Mouse (Mus musculus): ENCODE measurements around the gene Ushbp1. TPM values are rescaled to one million over a fixed set of nuclear protein-coding genes. Genes with fewer than 3 reads are reported as not detected.

Ushbp1 gene
- total and polyA plus RNA-seq, 3 experiments: 0.04 to 0.07 TPM; not detected in 1

- TF ChIP-seq MEF2A (IDR thresholded peaks at IDR 0.05; ENCODE audit: extremely low read depth, insufficient replicate concordance, low read depth, low read length, poor library complexity, severe bottlenecking) (no peak), MAX (IDR thresholded peaks at IDR 0.05; ENCODE audit: low read length) (no peak), NRF1 (IDR thresholded peaks at IDR 0.05; ENCODE audit: insufficient read depth, low read depth, low read length, poor library complexity, severe bottlenecking) (no peak), ZNF384 (IDR thresholded peaks at IDR 0.05; ENCODE audit: low read depth, low read length) (no peak), ZKSCAN1 (IDR thresholded peaks at IDR 0.05; ENCODE audit: low read depth, low read length) (no peak), MXI1 (IDR thresholded peaks at IDR 0.05; ENCODE audit: low read depth, low read length) (no peak), MAZ (IDR thresholded peaks at IDR 0.05; ENCODE audit: low read depth, low read length) (no peak), NELFE (IDR thresholded peaks at IDR 0.05; ENCODE audit: low read depth, low read length) (no peak)
- H3K27me3 ChIP-seq (ENCODE audit: control insufficient read depth in 1 of 2, insufficient read depth in 2 of 2, low read length in 2 of 2): no peaks in the 10 kb centered on the region
- DNase-seq (ENCODE audit: low read depth, low spot score): no peak
- H3K36me3 ChIP-seq (ENCODE audit: control insufficient read depth in 1 of 2, insufficient read depth in 2 of 2, low read length in 2 of 2): no peaks in the 10 kb centered on the region
- no peak overlapping the region for H3K4me3 ChIP-seq (ENCODE audit: control insufficient read depth in 1 of 2, insufficient read depth in 1 of 2, low read depth in 2 of 2, low read length in 2 of 2)
- peaks cover 2% of the 10 kb centered on the region for H3K79me2 ChIP-seq (ENCODE audit: control insufficient read depth, insufficient read depth, low read length, poor library complexity)
- H3K4me1 ChIP-seq (ENCODE audit: control insufficient read depth in 1 of 2, insufficient read depth in 2 of 2, low read length in 2 of 2): peaks cover 0 to 6% of the 10 kb centered on the region in 2 experiments; a peak in 2 of 4 replicates
- no peaks in the 10 kb centered on the region for H3K9me3 ChIP-seq (replicated peaks; ENCODE audit: insufficient read depth, low read length)
- no peak overlapping the region for H3K9ac ChIP-seq (ENCODE audit: control insufficient read depth, low read depth, low read length, poor library complexity, severe bottlenecking)
- H3K27ac ChIP-seq (ENCODE audit: control insufficient read depth, low read depth, low read length): no peak overlapping the region
These were observed 19.8 kb downstream of the Ushbp1 start for GRCm38 (mm10) chr8:71375581-71376422.

- no peaks in the 10 kb centered on the region for H3K9me3 ChIP-seq (replicated peaks; ENCODE audit: insufficient read depth, low read length)
- peaks cover 0 to 3% of the 10 kb centered on the region in 2 experiments; a peak in 1 of 4 replicates for H3K4me1 ChIP-seq (ENCODE audit: control insufficient read depth in 1 of 2, insufficient read depth in 2 of 2, low read length in 2 of 2)
- no peaks in the 10 kb centered on the region for H3K36me3 ChIP-seq (ENCODE audit: control insufficient read depth in 1 of 2, insufficient read depth in 2 of 2, low read length in 2 of 2)
- no peak for DNase-seq (ENCODE audit: low read depth, low spot score)
- no peak overlapping the region for H3K4me3 ChIP-seq (ENCODE audit: control insufficient read depth in 1 of 2, insufficient read depth in 1 of 2, low read depth in 2 of 2, low read length in 2 of 2)
- no peaks in the 10 kb centered on the region for H3K27me3 ChIP-seq (ENCODE audit: control insufficient read depth in 1 of 2, insufficient read depth in 2 of 2, low read length in 2 of 2)
- H3K9ac ChIP-seq (ENCODE audit: control insufficient read depth, low read depth, low read length, poor library complexity, severe bottlenecking): no peak overlapping the region
- TF ChIP-seq GABPA (IDR thresholded peaks at IDR 0.05; ENCODE audit: low read depth, low read length) (no peak), POLR2AphosphoS2 (IDR thresholded peaks at IDR 0.05; ENCODE audit: low read length) (no peak), ZMIZ1 (IDR thresholded peaks at IDR 0.05; ENCODE audit: low read depth, low read length) (no peak), EP300 (IDR thresholded peaks at IDR 0.05; ENCODE audit: low read depth in 1 of 2, low read length in 2 of 2) (no peak), MAX (IDR thresholded peaks at IDR 0.05; ENCODE audit: low read length) (no peak), ZKSCAN1 (IDR thresholded peaks at IDR 0.05; ENCODE audit: low read depth, low read length) (no peak), GATA1 (IDR thresholded peaks at IDR 0.05; ENCODE audit: low read depth, low read length) (no peak), CHD1 (IDR thresholded peaks at IDR 0.05; ENCODE audit: low read depth, low read length) (no peak), MYB (IDR thresholded peaks at IDR 0.05; ENCODE audit: low read depth, low read length) (no peak), HCFC1 (IDR thresholded peaks at IDR 0.05; ENCODE audit: low read depth, low read length) (no peak), POLR2AphosphoS5 (IDR thresholded peaks at IDR 0.05; ENCODE audit: borderline replicate concordance, low read depth, low read length) (no peak)
- H3K27ac ChIP-seq (ENCODE audit: control insufficient read depth, low read depth, low read length): no peak overlapping the region
- no peaks in the 10 kb centered on the region; the same call in 1 of the 2 replicates for H3K79me2 ChIP-seq (ENCODE audit: control insufficient read depth, insufficient read depth, low read length, poor library complexity)
These were observed 20.9 kb downstream of the Ushbp1 start for GRCm38 (mm10) chr8:71374616-71375206.

Measured in MEL (cell line).